Mouse (Mus musculus) spleen, postnatal 0 days (tissue): ENCODE measurements around the gene Parp8. TPM values are rescaled to one million over a fixed set of nuclear protein-coding genes. Genes with fewer than 3 reads are reported as not detected.

Experiments used
- polyA plus RNA-seq: library from polyadenylated mRNA; unstranded; fragments of >200 nt; fragmentation: Nextera tagmentation; extraction: Ambion mirVana; gene quantifications from 2 replicates; pipeline ENCODE4 v1.2.1, GENCODE M21; 2015

The Parp8 gene
- polyA plus RNA-seq, result 5.4 and 8.1 TPM in 2 replicates

DNA sequence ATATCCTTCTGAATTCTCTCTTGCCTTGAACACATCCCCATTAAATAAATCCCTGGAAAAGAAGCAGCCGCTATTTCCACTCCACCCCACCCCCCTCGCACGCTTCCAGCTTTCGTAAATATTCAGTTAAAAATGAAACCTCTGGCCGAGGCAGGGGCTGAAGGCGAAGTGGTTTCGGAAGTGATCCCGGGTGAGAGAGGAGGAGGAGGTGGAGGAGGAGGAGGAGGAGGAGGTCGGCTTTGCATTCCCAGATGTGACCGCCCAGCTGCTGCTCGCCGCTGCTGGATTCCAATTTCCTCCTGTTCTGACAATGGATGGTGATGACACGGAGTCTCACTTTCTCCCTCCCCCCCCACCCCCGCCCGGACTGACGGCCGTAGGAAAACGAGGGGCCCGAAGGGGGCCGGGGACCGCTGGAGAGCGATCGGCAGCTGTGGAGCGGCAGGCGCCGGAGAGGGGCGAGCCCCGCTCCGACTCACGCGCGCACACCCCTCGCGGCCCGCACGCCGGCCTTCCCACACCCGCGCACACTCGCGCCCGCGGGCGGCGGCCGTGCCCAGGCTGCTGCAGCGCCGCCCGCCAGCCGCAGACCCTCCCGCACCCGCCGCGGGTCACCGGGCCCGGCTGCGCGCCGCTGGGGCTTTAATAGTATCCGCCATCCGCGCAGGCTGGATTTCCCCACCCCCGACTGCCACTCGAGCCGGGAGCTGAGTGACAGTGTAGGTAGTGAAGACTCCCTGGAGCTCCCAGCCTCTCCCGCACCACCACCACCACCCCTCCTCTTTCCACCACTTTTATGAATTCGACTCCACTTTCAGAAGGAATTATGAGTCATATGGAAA lies at the start of gene Parp8:
Gene Parp8, minus strand, starts transcription at position 312 of the 842 bp plus-strand sequence.

Other genes starting within 250 kb of the Parp8 start
- 32.9 and 46.1 TPM in 2 replicates for gene Emb, start 183.0 kb upstream of the Parp8 start, polyA plus RNA-seq
- gene Gm17509, start 195.5 kb upstream of the Parp8 start, polyA plus RNA-seq, result 0.08 and 0.10 TPM in 2 replicates